Mouse (Mus musculus) cortical plate, adult 2 months (tissue): ENCODE measurements at regions not wholly inside any gene's neighbourhood (a gene's known extent, or its start where the extent isn't known, plus 50 kb on each side); places are given as distances from the start of the nearest gene placed in this dataset.

Experiments used
- CTCF ChIP-seq: fragments of 200-500 bp; IDR thresholded peaks from 2 replicates; pipeline ENCODE4 v1.5.1; 2011; ENCODE audit warnings: mild to moderate bottlenecking, control low read depth, low read length; ENCODE audit not compliant: insufficient read depth; ENCODE audit errors: extremely low read depth
- POLR2A ChIP-seq: fragments of 200-500 bp; IDR thresholded peaks from 2 replicates; pipeline ENCODE4 v1.6.1; 2011; ENCODE audit warnings: mild to moderate bottlenecking, low read length, control low read depth; ENCODE audit not compliant: insufficient read depth; ENCODE audit errors: extremely low read depth

GRCm38 (mm10) chr2:174584272-174584671 is 59.1 kb upstream of the Zfp831 start:
- no peak for TF ChIP-seq POLR2A
- no peak for TF ChIP-seq CTCF
